Mouse (Mus musculus): ENCODE results near the gene Cops7b.
"Not testable (repeated sequence)": the region's sequence is repeated elsewhere in the genome, so short reads cannot be mapped to it uniquely, and the experiment has no call there.

The Cops7b gene

GRCm38 (mm10) chr1:86582451-86583096, at the start of gene Cops7b, which contains the start of gene Pde6d:
Gene Cops7b, plus strand, starts transcription at chr1:86582904.
Gene Pde6d, minus strand, starts transcription at chr1:86582629.
- DNase-seq (ENCODE audit: extremely low spot score), result peak; percentile 96

- DNase-seq (ENCODE audit: extremely low spot score), result peak; percentile 10
Measured at GRCm38 (mm10) chr1:86533411-86534130, 49.1 kb upstream of the Cops7b start.

GRCm38 (mm10) chr1:86538383-86538782, 44.3 kb upstream of the Cops7b start:
- DNase-seq (ENCODE audit: extremely low spot score), result peak; percentile 10

GRCm38 (mm10) chr1:86539583-86539982, 43.1 kb upstream of the Cops7b start:
- not testable (repeated sequence) for DNase-seq (ENCODE audit: extremely low spot score)

DNA sequence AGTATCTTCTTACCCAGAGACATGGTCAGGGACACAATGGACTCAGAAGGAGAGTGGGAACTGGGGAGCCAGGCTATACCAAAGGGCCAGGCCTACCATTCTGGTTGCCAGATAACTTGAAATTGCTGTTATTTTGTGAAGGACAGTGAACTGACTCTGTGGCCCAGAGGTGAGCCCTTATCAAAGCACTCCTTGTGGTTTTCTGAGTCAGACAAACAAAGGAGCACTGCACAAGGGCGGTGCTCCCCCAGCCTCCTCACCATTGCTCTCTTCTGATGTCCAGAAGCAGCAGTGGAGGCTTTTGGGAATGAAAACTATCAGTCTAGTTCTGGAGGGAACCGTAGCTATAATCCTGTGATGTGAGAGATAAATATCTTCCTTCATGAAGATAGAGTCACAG, 40.1 kb upstream of the Cops7b start:
- DNase-seq (ENCODE audit: extremely low spot score), result no peak

DNA sequence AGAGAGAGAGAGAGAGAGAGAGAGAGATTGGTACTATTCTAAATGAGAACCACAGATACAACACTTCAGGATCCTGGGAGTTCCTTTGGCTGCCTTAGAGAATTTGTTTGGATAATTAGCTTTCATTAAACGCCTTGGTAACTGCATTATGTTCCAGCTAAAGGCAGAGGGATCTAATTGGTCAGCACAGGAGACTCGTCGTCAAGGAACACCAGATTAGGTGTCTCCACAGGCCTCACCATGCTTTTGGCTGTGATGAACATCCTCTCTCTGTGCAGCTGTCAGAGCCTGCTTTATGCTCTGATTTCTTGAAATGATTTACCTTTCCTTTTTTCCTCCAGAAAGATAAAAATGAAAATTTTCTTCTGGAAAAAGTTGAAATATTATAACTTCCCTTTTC, 35.9 kb upstream of the Cops7b start:
- no peak for DNase-seq (ENCODE audit: extremely low spot score)

DNA sequence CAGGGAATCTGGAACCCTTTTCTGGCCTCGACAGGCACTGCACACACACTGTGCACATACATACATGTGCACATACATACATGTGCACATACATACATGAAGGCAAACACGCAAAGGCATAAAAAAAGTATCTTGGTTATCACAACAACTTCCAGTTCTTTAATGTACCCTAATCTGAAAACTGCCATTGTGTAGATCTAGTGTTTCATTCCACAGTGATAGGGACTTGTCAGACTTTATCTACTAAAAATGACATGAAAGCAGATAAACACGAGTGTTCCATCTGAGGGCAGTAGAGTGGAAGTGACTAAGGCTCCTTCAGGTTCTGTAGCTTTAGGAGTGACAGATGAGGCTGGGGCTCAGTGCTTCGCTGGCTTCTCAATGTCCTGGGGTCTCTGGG, 31.4 kb upstream of the Cops7b start:
- DNase-seq (ENCODE audit: extremely low spot score), result no peak

DNA sequence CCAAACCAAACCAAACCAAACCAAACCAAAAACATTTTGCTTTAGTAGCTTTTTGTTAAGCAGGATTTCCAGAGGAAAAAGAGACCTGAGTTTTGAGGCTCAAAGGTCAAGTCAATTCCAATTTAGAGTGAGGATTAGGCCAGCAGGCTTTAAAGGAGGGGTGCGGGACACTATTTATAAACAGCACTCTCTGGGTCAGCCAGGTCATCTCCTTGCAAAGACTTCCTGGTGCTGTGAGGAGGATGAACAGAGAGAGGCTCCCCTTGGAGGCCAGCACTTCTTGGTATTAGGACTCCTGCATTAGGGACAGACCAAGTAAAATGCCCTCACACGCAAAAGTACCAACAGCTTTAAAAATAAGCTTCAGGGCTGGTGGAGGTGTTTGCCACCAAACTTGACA, 30.8 kb upstream of the Cops7b start:
- DNase-seq (ENCODE audit: extremely low spot score), result peak; percentile 7

DNA sequence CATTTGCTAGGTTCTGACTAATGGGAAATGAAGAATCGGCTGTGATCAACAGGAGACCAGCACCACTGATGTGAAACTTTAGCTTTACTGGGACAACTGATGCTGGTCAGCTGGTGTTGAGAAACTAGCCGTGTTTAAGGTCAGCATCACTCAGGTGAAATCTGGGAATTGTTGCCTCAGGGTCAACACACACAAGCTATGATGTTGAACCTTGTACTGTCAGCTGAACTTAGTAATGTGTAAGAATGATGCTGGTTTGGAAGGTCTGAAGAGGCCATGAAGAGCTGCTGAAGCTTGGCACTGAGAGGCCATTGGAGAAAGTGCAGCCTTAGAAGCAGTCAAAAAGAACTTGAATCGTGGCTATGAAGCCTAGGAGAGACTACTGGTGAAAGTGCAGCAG, 27.0 kb upstream of the Cops7b start:
- no peak for DNase-seq (ENCODE audit: extremely low spot score)

- DNase-seq (ENCODE audit: extremely low spot score), result no peak
Measured at GRCm38 (mm10) chr1:86557872-86558271, 24.8 kb upstream of the Cops7b start.

DNA sequence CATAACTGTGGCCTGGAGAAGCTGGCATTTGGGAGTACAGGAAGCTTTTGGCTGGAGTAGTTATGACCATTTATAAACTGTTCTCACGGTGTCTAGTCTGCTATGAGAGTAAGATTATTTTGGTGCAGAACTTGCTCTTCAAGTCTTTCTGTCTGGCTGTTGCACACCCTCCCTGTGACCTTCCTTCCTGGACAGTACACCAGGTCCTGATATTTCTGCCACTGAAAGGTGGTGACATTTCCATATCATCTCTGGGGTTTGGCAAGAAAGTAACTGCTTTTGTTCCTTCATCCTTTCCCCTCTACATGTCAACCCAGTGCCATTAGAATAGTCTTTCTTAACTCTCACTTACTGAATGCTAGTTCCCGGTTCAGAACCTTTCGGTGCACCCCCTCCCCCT, 23.5 kb upstream of the Cops7b start:
- DNase-seq (ENCODE audit: extremely low spot score), result no peak

- DNase-seq (ENCODE audit: extremely low spot score), result no peak
Measured at GRCm38 (mm10) chr1:86562663-86563062, 20.0 kb upstream of the Cops7b start.

DNA sequence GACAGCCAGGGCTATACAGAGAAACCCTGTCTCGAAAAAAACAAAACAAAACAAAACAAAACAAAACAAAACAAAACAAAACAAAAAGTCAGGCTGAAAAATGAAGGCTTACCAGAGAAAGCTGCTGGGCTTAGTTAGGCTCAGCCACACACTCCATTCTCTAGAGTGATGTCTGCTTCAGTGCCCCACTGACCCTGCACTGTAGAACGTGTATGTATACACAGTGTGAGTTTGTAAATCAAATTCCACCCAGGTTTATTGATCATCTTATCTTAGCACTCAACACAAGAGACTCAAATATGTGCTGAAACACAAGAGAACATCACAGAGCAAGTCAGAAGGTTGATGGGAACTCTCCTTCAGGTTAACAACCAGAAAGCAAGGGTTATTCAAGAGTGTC, 14.3 kb upstream of the Cops7b start:
- no peak for DNase-seq (ENCODE audit: extremely low spot score)

DNA sequence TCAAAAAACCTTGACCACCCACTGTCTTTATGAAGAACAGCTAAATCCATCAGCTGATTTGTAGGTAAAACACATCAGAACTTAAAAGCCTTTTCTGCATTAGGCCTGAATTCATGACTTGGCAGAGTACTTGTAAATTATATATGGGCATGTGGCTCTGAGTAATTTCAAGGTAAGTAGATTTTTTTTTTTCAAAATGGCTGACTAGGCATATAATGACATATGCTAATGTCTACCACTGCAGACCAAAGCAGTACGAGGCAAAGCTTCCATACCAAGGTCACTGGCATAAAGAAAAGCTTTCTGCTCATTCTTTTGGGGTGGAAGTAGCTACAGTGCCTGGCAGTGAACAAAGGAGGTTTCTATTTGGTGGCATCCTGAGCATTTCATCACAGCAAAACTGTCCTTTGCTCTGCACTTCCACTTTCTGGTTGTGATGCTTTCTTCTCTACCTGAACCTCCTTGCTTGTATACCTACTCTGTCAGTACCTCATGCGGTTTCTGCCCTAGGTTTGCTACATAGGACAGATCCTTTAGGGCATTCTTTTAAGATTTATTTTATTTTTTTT, 13.3 kb upstream of the Cops7b start:
- no peak for DNase-seq (ENCODE audit: extremely low spot score)

- DNase-seq (ENCODE audit: extremely low spot score), result no peak
Measured at GRCm38 (mm10) chr1:86571381-86571780, 11.3 kb upstream of the Cops7b start.

DNA sequence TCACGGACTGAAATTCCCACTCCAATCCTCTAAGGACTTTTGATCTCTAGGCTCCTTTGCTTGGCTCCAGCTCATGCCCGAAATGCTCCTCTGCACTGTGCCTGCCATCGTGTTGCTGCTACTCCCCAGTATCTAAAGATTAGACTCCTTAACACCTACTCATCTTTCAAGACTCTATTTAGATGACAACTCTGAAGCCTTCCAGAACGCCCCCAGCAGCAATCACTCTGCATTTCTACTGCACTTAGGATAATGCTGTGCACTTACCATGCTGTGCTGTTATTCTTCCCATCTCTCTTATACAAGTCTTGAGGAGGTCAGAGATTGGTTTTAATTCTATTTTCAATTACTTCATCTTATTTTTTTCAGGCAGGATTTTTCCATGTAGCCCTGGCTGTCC, 10.8 kb upstream of the Cops7b start:
- no peak for DNase-seq (ENCODE audit: extremely low spot score)

- no peak for DNase-seq (ENCODE audit: extremely low spot score)
Measured at GRCm38 (mm10) chr1:86580426-86580825, 2.3 kb upstream of the Cops7b start.

DNA sequence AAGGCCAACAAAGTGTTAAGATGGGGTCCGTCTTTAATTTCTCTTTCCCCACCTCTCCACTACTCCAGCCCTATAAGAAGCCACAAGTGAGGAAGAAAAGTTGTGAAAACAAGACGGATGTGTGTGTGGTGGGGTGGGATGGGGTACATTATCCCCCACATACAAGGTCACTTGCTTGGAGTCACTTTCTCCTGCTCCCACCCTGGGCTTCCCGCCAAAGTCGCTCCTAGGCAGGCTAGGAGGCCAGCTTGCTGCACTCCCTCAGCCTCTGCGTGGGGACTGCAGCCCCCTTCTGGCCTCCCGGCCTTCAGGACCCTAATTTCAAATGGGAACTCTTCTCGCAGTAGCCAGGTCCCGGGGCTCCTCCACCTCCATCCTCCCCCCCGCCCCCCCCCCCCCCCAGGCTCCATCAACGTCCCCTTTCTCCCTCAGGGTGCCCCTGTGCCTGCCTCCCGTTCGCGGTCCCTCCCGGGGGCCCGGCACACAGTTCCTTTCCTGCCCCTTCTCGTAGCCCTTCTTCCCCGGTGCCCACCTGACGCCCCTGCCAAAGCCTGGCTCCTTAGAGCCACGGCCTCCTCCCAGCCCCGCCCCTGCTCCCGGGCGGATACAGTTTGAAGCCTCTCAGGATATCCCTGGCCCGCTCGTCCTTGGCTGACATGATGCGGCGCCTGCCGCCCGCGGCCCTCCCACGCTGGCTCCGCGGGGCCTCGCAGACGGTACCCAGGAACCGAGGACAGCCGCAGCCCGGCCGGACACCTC, 833 bp upstream of the Cops7b start:
- DNase-seq (ENCODE audit: extremely low spot score), result no peak

- DNase-seq (ENCODE audit: extremely low spot score), result no peak
Measured at GRCm38 (mm10) chr1:86583709-86584108, 1.0 kb downstream of the Cops7b start.

- DNase-seq (ENCODE audit: extremely low spot score), result peak; percentile 88
Measured at GRCm38 (mm10) chr1:86586992-86587391, 4.3 kb downstream of the Cops7b start.

DNA sequence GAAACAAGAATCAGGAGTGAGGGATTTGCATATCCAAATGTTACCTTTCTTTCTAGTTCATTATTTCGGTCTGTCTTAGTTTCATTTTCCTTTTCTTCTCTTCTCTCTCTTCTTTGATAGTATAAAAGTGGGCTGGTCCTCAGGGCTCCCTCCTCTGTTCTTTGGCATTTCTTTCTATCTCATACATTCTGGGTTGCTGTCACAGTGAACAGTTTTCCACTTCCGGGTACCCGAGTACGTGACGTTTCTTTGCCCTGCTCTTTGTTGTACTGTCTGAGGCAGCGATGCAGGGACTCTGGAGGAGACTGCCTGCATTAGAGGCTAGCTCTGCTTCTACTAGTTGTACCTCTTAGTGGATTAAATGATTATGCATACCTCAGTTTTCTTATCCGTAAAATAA, 11.8 kb downstream of the Cops7b start:
- no peak for DNase-seq (ENCODE audit: extremely low spot score)

GRCm38 (mm10) chr1:86595315-86595714, 12.6 kb downstream of the Cops7b start:
- no peak for DNase-seq (ENCODE audit: extremely low spot score)
